Mouse (Mus musculus) Patski (cell line): Measurements from ENCODE around the gene Rcor2. TPM values are rescaled to one million over a fixed set of nuclear protein-coding genes. Genes with fewer than 3 reads are reported as not detected.

Experiments
- ATAC-seq: fragments of 100-300 bp; one replicate; pipeline ENCODE4 v1.8.0; 2021
- CTCF ChIA-PET: fragments of 350-600 bp; sonication (Branson Sonifier 250); formaldehyde crosslinking; loops from one replicate; lab custom pipeline; 2022; ENCODE audit warnings: inconsistent platforms; lab: Charles Lee
- POLR2A ChIA-PET: fragments of 350-600 bp; sonication (Branson Sonifier 250); formaldehyde crosslinking; loops from one replicate; lab custom pipeline; 2022; ENCODE audit warnings: antibody characterized with exemption, inconsistent platforms; lab: Charles Lee
- DNase-seq: peaks from one replicate; pipeline ENCODE4 v3.0.0-alpha.2; 2011; ENCODE audit warnings: low read depth, low spot score
- H3K27me3 ChIP-seq: fragments of 371-371 bp; one replicate; pipeline ENCODE4 v1.5.1; 2021
- CTCF ChIP-seq: fragments of 100-300 bp; IDR thresholded peaks from one replicate; pipeline ENCODE4 v1.5.1; 2021
- in situ Hi-C: fragments of 300-500 bp; cut with MboI; formaldehyde crosslinking; loops from 3 replicates; pipeline ENCODE4 v1.11.1; 2018; ENCODE audit warnings: low pct_unique_long_range_greater_than_20kb, mixed read lengths
- polyA plus RNA-seq: library from polyadenylated mRNA; unstranded; gene quantifications from one replicate; pipeline ENCODE4 v1.2.3, GENCODE M21; 2021

Rcor2 gene
- 7.6 TPM for polyA plus RNA-seq

DNA sequence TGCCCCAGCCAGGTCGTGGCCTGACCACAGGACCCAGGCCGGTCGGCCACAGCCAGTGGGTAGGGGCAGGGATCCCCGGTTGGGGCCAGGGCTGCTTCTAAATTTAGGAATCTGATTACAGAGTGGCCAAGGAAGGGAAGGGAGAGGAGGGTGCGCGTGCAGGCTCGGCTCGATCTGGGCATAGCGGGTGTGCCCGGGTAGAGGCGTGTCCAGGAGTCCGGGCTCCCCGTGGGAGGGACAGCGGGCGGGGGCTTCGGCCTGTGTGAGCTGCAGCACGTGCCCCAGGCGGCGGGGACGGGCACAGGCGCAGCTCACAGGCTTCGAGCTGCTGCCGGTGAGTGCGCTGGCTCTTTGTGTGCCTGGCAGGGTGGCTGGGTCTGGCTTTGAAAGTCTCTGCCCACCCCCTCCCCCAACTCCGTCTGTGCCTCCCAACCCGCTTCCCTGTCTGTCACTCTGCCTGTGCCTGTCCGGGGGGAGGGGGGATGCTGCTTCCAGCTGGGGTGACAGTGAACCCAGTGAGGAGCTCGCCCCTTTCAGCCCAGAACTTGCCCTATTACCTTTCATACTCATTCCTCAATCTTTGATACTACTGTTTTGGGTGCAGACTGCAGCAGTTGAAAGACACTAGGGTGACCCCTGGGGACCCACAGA, at the start of gene Rcor2:
TSS of gene Rcor2 (plus strand) at position 235 of the 651 bp plus-strand sequence.
- ATAC-seq (no peak), DNase-seq (no peak)
- in situ Hi-C loops: loop anchor here (5.0 kb wide), 1 partner anchor 80 kb away; no protein-coding TSS in a partner anchor
- no peak for TF ChIP-seq CTCF
- ChIA-PET POLR2A (no interaction called here), CTCF (interaction anchor here (0.7 to 4.1 kb wide), 5 partner anchors 33 to 169 kb away, joined by 3 to 18 read pairs (median 3); partner anchors contain the start of gene Mark2)
- H3K27me3 ChIP-seq: no peaks in the 10 kb centered on the region

- peak; percentile 13 for ATAC-seq
- CTCF ChIA-PET: interaction anchor here (0.7 kb wide), 1 partner anchor 211 kb away, joined by 3 read pairs; no protein-coding TSS in a partner anchor
- POLR2A ChIA-PET: interaction anchor here (0.7 to 1.0 kb wide), 2 partner anchors 128 to 161 kb away, joined by 3 read pairs; partner anchors contain the start of gene Macrod1
- no peak for DNase-seq
- no peak for TF ChIP-seq CTCF
- in situ Hi-C loops: no loop called here
- no peaks in the 10 kb centered on the region for H3K27me3 ChIP-seq
Observed at GRCm38 (mm10) chr19:7217926-7218267, 49.2 kb upstream of the Rcor2 start.

- no peak for ATAC-seq
- ChIA-PET POLR2A (no interaction called here), CTCF (no interaction called here)
- no peak for TF ChIP-seq CTCF
- no peaks in the 10 kb centered on the region for H3K27me3 ChIP-seq
- in situ Hi-C loops: no loop called here
- DNase-seq: no peak
Observed at GRCm38 (mm10) chr19:7218753-7219152, 48.4 kb upstream of the Rcor2 start.

- TF ChIP-seq CTCF: no peak
- ChIA-PET CTCF (interaction anchor here (1.1 kb wide), 1 partner anchor 123 kb away, joined by 3 read pairs; no protein-coding TSS in a partner anchor), POLR2A (interaction anchor here (0.6 to 1.4 kb wide), 2 partner anchors 11 to 152 kb away, joined by 3 to 4 read pairs; no protein-coding TSS in a partner anchor)
- no peaks in the 10 kb centered on the region for H3K27me3 ChIP-seq
- DNase-seq (no peak), ATAC-seq (no peak)
- in situ Hi-C loops: no loop called here
Observed at GRCm38 (mm10) chr19:7222196-7222595, 44.9 kb upstream of the Rcor2 start.

DNA sequence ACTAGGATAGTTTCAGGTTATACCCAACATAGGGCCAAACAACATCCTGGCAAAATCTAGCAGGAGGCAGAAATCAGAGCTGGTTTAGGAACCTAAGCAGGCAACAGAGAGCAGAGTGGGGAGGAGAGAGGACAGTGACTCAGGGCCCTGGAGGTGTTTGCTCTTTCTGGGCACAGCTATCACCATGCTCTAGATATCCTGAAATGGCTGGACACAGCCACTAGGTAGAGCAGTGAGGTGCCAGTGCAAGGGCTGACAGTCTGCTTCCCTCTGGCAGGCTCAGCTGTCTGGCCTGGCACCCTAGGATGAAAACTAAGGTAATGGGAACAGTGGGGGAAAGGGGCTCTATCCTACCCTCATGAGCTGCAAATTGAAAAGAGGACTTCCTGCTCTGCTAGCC, 43.6 kb upstream of the Rcor2 start:
- in situ Hi-C loops: no loop called here
- DNase-seq (no peak), ATAC-seq (no peak)
- ChIA-PET CTCF (interaction anchor here (0.8 to 1.1 kb wide), 2 partner anchors 9 to 120 kb away, joined by 3 to 5 read pairs; no protein-coding TSS in a partner anchor), POLR2A (interaction anchor here (0.6 to 1.0 kb wide), 2 partner anchors 11 to 84 kb away, joined by 3 read pairs; no protein-coding TSS in a partner anchor)
- no peaks in the 10 kb centered on the region for H3K27me3 ChIP-seq
- no peak for TF ChIP-seq CTCF

DNA sequence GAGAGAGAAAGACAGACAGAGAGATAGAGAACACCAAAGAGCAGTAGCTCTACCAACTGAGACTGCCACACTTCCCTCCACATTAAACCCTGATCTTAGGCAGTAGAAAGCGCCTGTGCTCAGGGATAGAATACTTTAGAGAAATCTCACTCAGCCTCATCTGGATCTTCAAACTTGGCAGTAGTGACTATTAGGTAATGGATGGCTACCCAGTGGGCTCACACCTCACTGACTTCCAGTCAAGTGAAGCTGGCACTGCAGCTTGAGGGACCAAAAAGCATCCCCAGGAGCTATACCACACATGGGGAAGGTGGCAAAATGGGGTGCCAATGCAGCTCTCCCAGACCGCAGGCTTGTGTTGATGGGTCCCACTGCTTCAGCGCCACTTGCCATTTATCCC, 42.9 kb upstream of the Rcor2 start:
- in situ Hi-C loops: no loop called here
- DNase-seq: no peak
- ATAC-seq: no peak
- CTCF ChIA-PET: interaction anchor here (0.8 to 1.1 kb wide), 2 partner anchors 8 to 119 kb away, joined by 3 to 5 read pairs; no protein-coding TSS in a partner anchor
- H3K27me3 ChIP-seq: no peaks in the 10 kb centered on the region
- POLR2A ChIA-PET: interaction anchor here (0.5 to 0.6 kb wide), 2 partner anchors 83 to 96 kb away, joined by 3 to 9 read pairs; no protein-coding TSS in a partner anchor
- no peak for TF ChIP-seq CTCF

GRCm38 (mm10) chr19:7225096-7225690, 41.9 kb upstream of the Rcor2 start:
- TF ChIP-seq CTCF: no peak
- ChIA-PET CTCF (no interaction called here), POLR2A (no interaction called here)
- ATAC-seq: no peak
- DNase-seq: no peak
- in situ Hi-C loops: loop anchor here (25.0 kb wide), 1 partner anchor 387 kb away; the partner anchor contains the start of genes Hrasls5 and Lgals12
- no peaks in the 10 kb centered on the region for H3K27me3 ChIP-seq

DNA sequence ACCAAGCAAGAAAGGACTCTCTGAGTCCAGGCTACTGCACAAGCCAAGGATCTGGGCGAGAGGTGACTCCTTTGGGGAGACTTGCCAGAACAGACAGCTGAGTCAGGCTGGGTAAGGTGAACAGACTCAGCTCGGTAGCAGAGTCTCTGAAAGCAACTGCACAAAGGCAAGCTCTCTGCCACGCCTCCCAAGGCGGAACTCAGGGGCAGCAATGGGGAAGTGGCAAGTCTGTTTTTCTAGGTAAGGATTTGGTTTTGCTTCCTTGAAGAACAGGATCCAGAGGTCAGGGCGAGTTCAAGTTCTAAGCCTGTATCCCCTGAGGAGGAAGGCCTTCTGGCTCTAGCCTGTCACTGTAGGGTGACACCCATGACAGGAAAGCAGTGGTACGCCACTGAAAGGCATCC, 40.6 kb upstream of the Rcor2 start:
- CTCF ChIA-PET: interaction anchor here (1.4 kb wide), 1 partner anchor 10 kb away, joined by 4 read pairs; no protein-coding TSS in a partner anchor
- in situ Hi-C loops: loop anchor here (25.0 kb wide), 1 partner anchor 386 kb away; the partner anchor contains the start of genes Hrasls5 and Lgals12
- H3K27me3 ChIP-seq: no peaks in the 10 kb centered on the region
- TF ChIP-seq CTCF: no peak
- no peak for DNase-seq
- no peak for ATAC-seq
- POLR2A ChIA-PET: no interaction called here

DNA sequence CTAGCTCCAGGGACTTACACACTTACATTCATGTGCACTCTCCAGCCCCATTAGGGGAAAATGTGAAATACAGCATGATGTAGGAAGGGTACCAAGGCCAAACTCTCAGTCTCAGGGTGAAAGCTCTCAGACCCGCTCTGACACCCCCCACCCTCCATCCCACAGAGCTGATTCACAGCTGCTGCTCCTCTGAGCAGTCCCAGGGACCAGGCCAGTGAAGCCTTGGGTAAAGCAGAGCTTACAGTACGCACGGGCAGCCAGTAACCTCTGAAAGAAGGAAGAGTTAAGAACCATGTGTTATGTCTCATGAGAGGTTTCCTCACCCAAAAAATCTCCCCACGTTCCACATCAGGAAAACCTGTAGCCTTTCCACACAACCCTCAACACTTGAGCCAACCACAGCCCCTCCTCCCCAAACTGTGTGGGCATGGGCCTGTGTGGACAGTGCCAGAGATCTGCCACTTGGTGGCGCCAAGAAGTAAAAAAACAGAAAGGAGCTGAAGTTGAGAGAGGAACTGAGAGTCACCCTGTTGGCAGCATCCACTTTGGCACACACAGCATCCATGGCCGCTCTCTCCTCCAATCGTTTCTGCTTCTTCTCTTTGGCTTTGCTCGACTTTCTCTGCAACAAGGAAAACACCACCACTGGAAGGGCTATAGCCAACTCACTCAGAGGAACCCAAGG, 32.4 kb upstream of the Rcor2 start:
- TF ChIP-seq CTCF: peak; percentile 95
- POLR2A ChIA-PET: interaction anchor here (0.6 to 1.4 kb wide), 5 partner anchors 11 to 182 kb away, joined by 3 read pairs; partner anchors contain the start of gene 2700081O15Rik
- CTCF ChIA-PET: interaction anchor here (0.6 to 2.5 kb wide), 14 partner anchors 9 to 196 kb away, joined by 3 to 8 read pairs (median 3); partner anchors contain the start of gene Mark2
- in situ Hi-C loops: loop anchor here (5.0 to 25.0 kb wide), 2 partner anchors 113 to 378 kb away; partner anchors contain the start of genes Hrasls5 and Lgals12
- ATAC-seq: peak; percentile 83
- no peak for DNase-seq
- no peaks in the 10 kb centered on the region for H3K27me3 ChIP-seq
